Mouse (Mus musculus) stomach, embryonic 16.5 days (tissue): ENCODE measurements at regions not wholly inside any gene's neighbourhood (a gene's known extent, or its start where the extent isn't known, plus 50 kb on each side); places are given as distances from the start of the nearest gene placed in this dataset.

Experiments
- ATAC-seq: fragments of 200-750 bp; cut with Nextera tagmentation; 2 replicates; pipeline ENCODE4 v1.8.0; 2017; ENCODE audit warnings: moderate number of reproducible peaks, moderate TSS enrichment; ENCODE audit not compliant: insufficient read depth, low FRiP score
- H3K27ac ChIP-seq: fragments of 300-500 bp; sonication (generic); 2 replicates; pipeline ENCODE4 v1.5.1; 2014; ENCODE audit warnings: low read length
- H3K27me3 ChIP-seq: fragments of 300-500 bp; sonication (generic); 2 replicates; pipeline ENCODE4 v1.6.1; 2014; ENCODE audit warnings: low read length, control low read depth, mixed read lengths; ENCODE audit not compliant: control insufficient read depth, insufficient read depth
- H3K36me3 ChIP-seq: fragments of 300-500 bp; sonication (generic); 2 replicates; pipeline ENCODE4 v1.6.1; 2014; ENCODE audit warnings: low read length; ENCODE audit not compliant: control insufficient read depth, insufficient read depth
- H3K4me1 ChIP-seq: fragments of 300-500 bp; sonication (generic); 2 replicates; pipeline ENCODE4 v1.6.1; 2014; ENCODE audit warnings: low read length, control low read depth, mixed read lengths; ENCODE audit not compliant: control insufficient read depth, insufficient read depth
- H3K4me2 ChIP-seq: fragments of 300-500 bp; sonication (generic); 2 replicates; pipeline ENCODE4 v1.6.1; 2014; ENCODE audit warnings: low read depth, low read length, mixed read lengths
- H3K4me3 ChIP-seq: fragments of 300-500 bp; sonication (generic); replicated peaks from 2 replicates; pipeline ENCODE4 v1.5.1; 2014; ENCODE audit warnings: mild to moderate bottlenecking, low read length
- H3K9ac ChIP-seq: fragments of 300-500 bp; sonication (generic); 2 replicates; pipeline ENCODE4 v1.6.1; 2014; ENCODE audit warnings: low read length
- H3K9me3 ChIP-seq: fragments of 300-500 bp; sonication (generic); replicated peaks from 2 replicates; pipeline ENCODE4 v1.6.1; 2016; ENCODE audit warnings: low read length, control low read depth; ENCODE audit not compliant: control insufficient read depth
- WGBS: fragments of 180-500 bp; shearing (Covaris S2); extraction: QIAGEN DNeasy Blood & Tissue Kit; methylation state at CpG from one replicate; pipeline ENCODE4 v1.1.7; 2014; 5-methylcytosine and 5-hydroxymethylcytosine counted together

- WGBS: 87% methylated on average over 19 of the region's 19 CpGs
- no peak for ATAC-seq
- Histone ChIP-seq H3K36me3 (no peaks in the 10 kb centered on the region), H3K4me2 (no peak overlapping the region), H3K27me3 (no peaks in the 10 kb centered on the region), H3K27ac (no peak overlapping the region), H3K4me1 (no peaks in the 10 kb centered on the region), H3K9ac (no peak overlapping the region), H3K9me3 (no peaks in the 10 kb centered on the region), H3K4me3 (no peak overlapping the region)
These were observed 276.2 kb upstream of the 1700056E22Rik start for GRCm38 (mm10) chr1:184310185-184310815.

- H3K27ac ChIP-seq: no peak overlapping the region
- WGBS: 80% methylated on average over 4 of the region's 4 CpGs
- no peaks in the 10 kb centered on the region for H3K36me3 ChIP-seq
- H3K4me1 ChIP-seq: no peaks in the 10 kb centered on the region
- H3K4me3 ChIP-seq: no peak overlapping the region
- H3K9me3 ChIP-seq: no peaks in the 10 kb centered on the region
- no peak for ATAC-seq
- H3K4me2 ChIP-seq: no peak overlapping the region
- no peaks in the 10 kb centered on the region for H3K27me3 ChIP-seq
- H3K9ac ChIP-seq: no peak overlapping the region
These were observed 270.7 kb upstream of the 1700056E22Rik start for GRCm38 (mm10) chr1:184304813-184305212.

DNA sequence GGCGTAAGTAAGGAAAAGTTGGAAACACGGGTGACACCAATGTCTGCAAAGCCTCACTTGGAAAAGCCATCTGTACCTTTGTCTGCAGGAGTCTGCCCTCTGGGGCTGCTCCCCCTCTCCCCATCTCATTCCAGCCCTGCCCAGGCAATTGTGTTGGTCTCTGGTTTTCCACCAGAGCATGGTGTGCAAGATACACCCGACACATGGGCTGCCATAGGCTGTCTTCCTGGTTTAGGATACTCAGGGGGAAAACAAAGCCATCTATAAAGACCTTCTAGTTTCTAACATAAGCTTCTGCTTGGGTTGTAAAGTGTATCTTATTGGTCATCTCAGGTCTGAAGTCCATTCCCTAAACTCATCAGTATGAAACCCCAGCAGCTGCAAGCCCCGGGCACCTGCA is 270.1 kb upstream of the 1700056E22Rik start:
- no peak for ATAC-seq
- Histone ChIP-seq H3K9me3 (no peaks in the 10 kb centered on the region), H3K27ac (no peak overlapping the region), H3K4me1 (no peaks in the 10 kb centered on the region), H3K36me3 (no peaks in the 10 kb centered on the region), H3K4me2 (no peak overlapping the region), H3K9ac (no peak overlapping the region), H3K4me3 (no peak overlapping the region), H3K27me3 (no peaks in the 10 kb centered on the region)
- WGBS: 86% methylated on average over 4 of the region's 4 CpGs

DNA sequence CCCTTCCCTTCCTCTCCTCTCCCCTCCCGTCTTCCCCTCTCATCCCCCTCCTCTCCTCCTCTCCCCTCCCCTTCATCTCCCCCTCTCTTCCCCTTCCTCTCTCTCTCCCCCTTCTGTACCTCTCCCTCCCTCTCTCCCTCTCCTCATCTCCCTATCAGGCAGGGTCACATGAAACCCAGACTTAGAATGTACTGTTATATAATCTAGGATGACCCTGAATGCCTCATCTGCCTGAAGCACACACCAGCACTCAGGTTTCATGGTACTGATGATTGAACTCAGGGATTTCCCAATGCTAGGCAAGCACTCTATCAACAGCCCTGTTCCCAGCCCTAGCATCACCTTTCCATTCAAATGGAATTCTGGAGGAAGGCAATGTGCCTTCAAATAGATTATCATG is 264.6 kb upstream of the 1700056E22Rik start:
- Histone ChIP-seq H3K4me2 (no peak overlapping the region), H3K27ac (no peak overlapping the region), H3K4me1 (no peaks in the 10 kb centered on the region), H3K9ac (no peak overlapping the region), H3K9me3 (no peaks in the 10 kb centered on the region), H3K27me3 (no peaks in the 10 kb centered on the region), H3K36me3 (no peaks in the 10 kb centered on the region), H3K4me3 (no peak overlapping the region)
- ATAC-seq: no peak
- 50% methylated on average over 1 of the region's 1 CpGs for WGBS

DNA sequence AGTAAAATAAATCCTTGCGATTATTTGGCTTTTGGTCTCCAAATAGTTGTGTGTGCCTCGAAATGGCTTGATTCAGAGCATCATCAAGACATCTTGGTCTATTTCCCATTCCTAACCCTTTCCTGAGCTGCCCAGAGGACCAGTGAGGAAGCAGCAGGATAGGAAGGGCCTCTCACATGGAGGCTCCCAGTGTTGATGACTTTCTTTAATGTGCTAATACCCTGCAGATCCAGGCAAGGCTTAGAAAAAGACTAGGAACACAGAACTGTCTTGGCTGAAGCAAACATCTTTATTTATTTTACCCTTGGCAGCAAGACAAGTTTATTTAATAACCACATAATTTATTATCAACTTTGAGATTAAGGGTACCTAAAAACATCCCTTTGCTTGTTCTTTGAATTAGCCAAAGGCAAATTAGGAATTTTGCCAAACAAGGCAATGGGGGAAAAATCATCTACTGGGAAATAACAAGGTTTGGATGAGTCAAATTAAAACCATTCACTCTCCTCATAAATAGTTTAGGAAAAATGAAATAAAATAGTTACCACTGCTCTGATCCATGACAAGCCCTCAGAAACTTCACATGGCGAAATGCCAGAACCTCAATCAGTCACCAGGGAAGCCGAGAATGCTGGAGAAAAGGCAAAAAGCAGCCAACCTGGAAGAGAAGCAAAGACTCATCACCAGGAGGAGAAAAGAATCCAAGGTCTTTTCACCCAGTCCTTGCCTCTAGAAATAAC is 263.1 kb upstream of the 1700056E22Rik start:
- Histone ChIP-seq H3K9ac (no peak overlapping the region), H3K4me2 (no peak overlapping the region), H3K27ac (no peak overlapping the region), H3K4me3 (no peak overlapping the region), H3K9me3 (no peaks in the 10 kb centered on the region), H3K27me3 (no peaks in the 10 kb centered on the region), H3K36me3 (no peaks in the 10 kb centered on the region), H3K4me1 (no peaks in the 10 kb centered on the region)
- ATAC-seq: peak; percentile 53; the same call in 1 of the 2 replicates
- 55% methylated on average over 4 of the region's 4 CpGs for WGBS

DNA sequence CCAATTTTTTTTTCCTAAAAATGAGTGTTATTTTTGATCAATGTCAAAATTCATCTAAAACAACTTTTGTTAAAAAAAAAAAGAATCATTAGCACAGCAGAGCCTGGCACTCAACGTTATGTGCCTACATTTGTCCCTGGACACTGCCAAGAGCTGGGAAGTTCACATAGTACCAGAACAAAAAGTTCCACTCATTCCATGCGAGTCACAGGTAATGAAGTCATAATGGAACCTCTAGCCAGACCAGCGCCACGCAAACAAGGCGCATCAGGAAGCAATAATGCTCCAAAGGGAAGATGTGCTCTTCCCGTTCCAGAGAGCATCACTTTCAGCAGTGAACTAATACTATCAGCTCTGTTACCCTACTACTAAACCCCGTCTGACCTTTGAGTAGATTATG is 257.0 kb upstream of the 1700056E22Rik start:
- H3K36me3 ChIP-seq: no peaks in the 10 kb centered on the region
- WGBS: 87% methylated on average over 7 of the region's 7 CpGs

DNA sequence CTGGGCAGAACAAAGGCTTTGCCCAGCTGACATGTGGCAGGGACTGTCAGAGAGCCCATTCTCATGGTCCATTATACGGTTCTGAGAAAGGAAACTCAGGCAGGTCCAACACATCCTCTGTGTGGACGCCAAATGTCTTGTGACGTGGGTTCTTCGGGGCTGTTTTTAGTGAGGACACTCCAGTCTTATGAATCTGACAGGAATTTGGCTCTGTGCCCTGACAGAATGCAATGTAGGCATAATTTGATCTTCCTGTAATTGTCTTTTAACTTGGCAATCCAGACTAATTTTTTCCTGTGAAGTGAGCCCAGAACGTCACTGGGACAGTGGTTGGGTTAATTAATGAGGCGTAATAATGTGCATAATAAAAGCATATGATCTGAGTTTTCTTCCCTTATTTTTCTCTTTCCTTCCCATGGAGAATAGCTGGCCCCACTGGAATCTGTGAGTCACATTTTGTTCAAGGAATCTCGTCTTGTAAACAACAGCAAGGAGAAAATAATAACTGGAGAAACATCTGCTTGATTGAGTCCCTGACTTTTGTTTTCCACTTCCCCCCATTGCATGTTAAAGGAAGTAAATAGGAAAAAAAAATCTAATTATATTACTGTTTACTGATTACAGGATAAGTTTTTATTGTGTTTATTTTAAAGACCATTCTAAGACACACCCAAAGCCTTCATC is 255.8 kb upstream of the 1700056E22Rik start:
- H3K36me3 ChIP-seq: no peaks in the 10 kb centered on the region
- no peak overlapping the region for H3K4me3 ChIP-seq
- H3K27ac ChIP-seq: no peak overlapping the region
- H3K9ac ChIP-seq: no peak overlapping the region
- no peak overlapping the region for H3K4me2 ChIP-seq
- no peaks in the 10 kb centered on the region for H3K9me3 ChIP-seq
- ATAC-seq: 0 out of 2 replicates have a peak, but pooled peaks have one; percentile 29
- H3K4me1 ChIP-seq: no peaks in the 10 kb centered on the region
- 36% methylated on average over 7 of the region's 7 CpGs for whole genome bisulfite sequencing
- H3K27me3 ChIP-seq: no peaks in the 10 kb centered on the region

More for the DNA sequence above, 257.0 kb upstream of the 1700056E22Rik start:
- ATAC-seq: no peak
- no peak overlapping the region for H3K4me3 ChIP-seq
- H3K4me2 ChIP-seq: no peak overlapping the region
- no peaks in the 10 kb centered on the region for H3K9me3 ChIP-seq
- H3K4me1 ChIP-seq: no peaks in the 10 kb centered on the region
- H3K27me3 ChIP-seq: no peaks in the 10 kb centered on the region
- no peak overlapping the region for H3K9ac ChIP-seq
- H3K27ac ChIP-seq: no peak overlapping the region

DNA sequence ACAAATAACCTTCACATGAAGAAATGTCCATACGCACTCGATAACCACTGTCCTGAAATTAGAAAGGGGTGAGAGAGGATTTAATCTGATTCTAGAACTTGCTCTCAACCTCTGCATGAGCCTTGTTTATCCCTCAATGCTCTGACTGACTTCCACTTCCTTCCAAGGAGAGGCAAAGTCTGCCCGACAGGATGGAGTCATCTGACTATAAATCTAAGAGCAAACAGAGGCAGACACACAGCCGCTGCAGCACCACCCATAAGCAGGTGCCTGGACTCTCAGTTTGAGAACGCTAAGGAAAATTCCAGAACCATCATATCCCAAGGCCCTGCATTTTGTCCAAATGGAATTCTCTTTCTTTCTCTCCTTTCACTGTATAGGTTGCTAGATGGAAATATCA is 247.7 kb upstream of the 1700056E22Rik start:
- no peaks in the 10 kb centered on the region for H3K4me1 ChIP-seq
- H3K4me2 ChIP-seq: no peak overlapping the region
- WGBS: 45% methylated on average over 5 of the region's 5 CpGs
- no peak overlapping the region for H3K4me3 ChIP-seq
- no peak overlapping the region for H3K9ac ChIP-seq
- no peak overlapping the region for H3K27ac ChIP-seq
- H3K36me3 ChIP-seq: no peaks in the 10 kb centered on the region
- no peaks in the 10 kb centered on the region for H3K9me3 ChIP-seq
- peak; percentile 53; the same call in 1 of the 2 replicates for ATAC-seq
- no peaks in the 10 kb centered on the region for H3K27me3 ChIP-seq

DNA sequence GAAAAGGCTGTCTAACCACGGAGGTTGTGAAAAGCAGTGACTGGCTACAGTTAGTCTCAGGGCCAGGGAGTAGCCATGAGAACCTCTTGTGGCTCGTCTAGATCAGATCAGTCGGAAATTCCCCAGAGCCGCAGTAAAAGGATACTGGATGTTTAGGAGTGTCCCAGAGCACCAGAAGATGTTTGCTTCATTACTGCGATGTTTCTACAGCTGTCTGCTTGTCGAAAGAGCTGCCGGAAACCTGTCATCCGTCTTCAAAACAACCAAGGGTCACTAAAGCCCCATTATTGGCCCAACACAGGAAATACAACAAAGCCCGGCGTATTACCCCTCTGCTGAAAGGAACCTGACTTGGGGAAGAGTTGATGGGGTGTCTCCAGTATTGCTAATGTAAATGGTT is 245.2 kb upstream of the 1700056E22Rik start:
- no peaks in the 10 kb centered on the region for H3K36me3 ChIP-seq
- no peaks in the 10 kb centered on the region for H3K4me1 ChIP-seq
- H3K9ac ChIP-seq: no peak overlapping the region
- H3K27me3 ChIP-seq: no peaks in the 10 kb centered on the region
- no peaks in the 10 kb centered on the region for H3K9me3 ChIP-seq
- no peak for ATAC-seq
- no peak overlapping the region for H3K4me2 ChIP-seq
- no peak overlapping the region for H3K27ac ChIP-seq
- H3K4me3 ChIP-seq: no peak overlapping the region
- 45% methylated on average over 10 of the region's 10 CpGs for WGBS
